Mouse (Mus musculus) spleen, adult 2 months (tissue): ENCODE measurements around the gene Rasip1. TPM values are rescaled to one million over a fixed set of nuclear protein-coding genes. Genes with fewer than 3 reads are reported as not detected.
A peak's percentile ranks its signal among the peaks of the same experiment; 100 is the strongest.

Source experiments
- DNase-seq, 2 experiments: peaks; one replicate each; pipeline versions ENCODE4 v3.0.0 to v3.0.0-alpha.2; 2012 to 2021; ENCODE audit warnings: low spot score in 2 of 2, low read depth in 1 of 2
- H3K27ac ChIP-seq: fragments of 200-500 bp; 2 replicates; pipeline ENCODE4 v1.5.1; 2012; ENCODE audit warnings: low read length, inconsistent platforms; ENCODE audit not compliant: insufficient read depth
- H3K27me3 ChIP-seq: fragments of 200-500 bp; 2 replicates; pipeline ENCODE4 v1.6.1; 2012; ENCODE audit warnings: mild to moderate bottlenecking, moderate library complexity, low read length, inconsistent platforms; ENCODE audit not compliant: control insufficient read depth, insufficient read depth
- H3K36me3 ChIP-seq: fragments of 200-500 bp; 2 replicates; pipeline ENCODE4 v1.6.1; 2012; ENCODE audit warnings: mild to moderate bottlenecking, low read length, inconsistent platforms; ENCODE audit not compliant: control insufficient read depth, insufficient read depth
- H3K4me1 ChIP-seq: fragments of 200-500 bp; 2 replicates; pipeline ENCODE4 v1.6.1; 2011; ENCODE audit warnings: inconsistent platforms; ENCODE audit not compliant: control insufficient read depth, insufficient read depth, insufficient read length
- H3K4me3 ChIP-seq: fragments of 200-500 bp; 2 replicates; pipeline ENCODE4 v1.5.1; 2011; ENCODE audit warnings: mild to moderate bottlenecking, inconsistent platforms; ENCODE audit not compliant: insufficient read depth, insufficient read length; ENCODE audit errors: extremely low read depth
- CTCF ChIP-seq: fragments of 200-500 bp; IDR thresholded peaks from 2 replicates; pipeline ENCODE4 v1.5.1; 2011; ENCODE audit warnings: mild to moderate bottlenecking, inconsistent platforms; ENCODE audit not compliant: insufficient read depth, insufficient read length, insufficient replicate concordance; ENCODE audit errors: extremely low read depth
- POLR2A ChIP-seq: fragments of 200-500 bp; IDR thresholded peaks from 2 replicates; pipeline ENCODE4 v1.6.1; 2011; ENCODE audit warnings: low read depth, low read length, inconsistent platforms
- WGBS: fragments of 180-500 bp; shearing (Covaris S2); methylation state at CpG from one replicate; pipeline ENCODE4 v1.1.7; 2018; 5-methylcytosine and 5-hydroxymethylcytosine counted together
- polyA plus RNA-seq: library from polyadenylated mRNA; depleted of rRNA; stranded (reverse); fragments of >200 nt; gene quantifications from 2 replicates; pipeline ENCODE4 v1.2.3, GENCODE M21; 2012

Gene Rasip1
- polyA plus RNA-seq, 1 experiment: 18.8 TPM

DNA sequence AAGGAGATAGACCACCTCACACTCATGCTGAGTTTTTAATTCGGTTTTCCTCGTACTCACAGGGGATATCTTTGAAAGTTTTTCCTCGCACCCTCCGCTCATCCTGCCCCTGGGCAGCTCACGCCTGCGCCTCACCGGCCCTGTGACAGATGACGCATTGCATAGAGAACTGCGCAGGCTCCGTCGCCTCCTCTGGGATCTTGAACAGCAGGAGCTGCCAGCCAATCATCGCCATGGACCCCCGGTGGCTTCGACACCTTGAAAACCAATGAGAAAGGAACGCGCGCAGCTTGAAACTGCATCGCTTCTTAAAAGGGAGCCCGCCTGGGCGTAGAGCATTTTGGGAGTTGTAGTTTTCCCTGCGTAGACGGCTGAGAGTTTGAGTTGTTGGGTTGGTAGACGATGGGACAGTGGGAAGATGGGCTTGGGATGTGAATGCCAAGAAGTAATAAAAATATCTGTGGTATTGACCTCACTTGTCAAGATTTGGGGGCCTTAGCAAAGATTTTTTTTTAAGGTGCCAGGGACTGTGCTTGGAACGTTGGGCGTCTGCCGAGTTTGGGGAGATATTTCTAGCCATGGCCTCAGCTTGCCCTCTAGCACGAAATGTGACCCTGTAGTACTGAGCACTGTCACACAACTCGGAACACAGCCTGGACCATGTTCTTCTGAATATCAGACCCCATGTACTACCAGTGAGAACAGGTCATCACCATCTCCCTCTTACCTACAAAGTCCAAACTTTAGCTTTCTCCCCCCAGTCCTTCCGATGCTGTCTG is 11.5 kb downstream of the Rasip1 start:
- Histone ChIP-seq H3K4me3 (no peak overlapping the region), H3K27me3 (no peaks in the 10 kb centered on the region), H3K36me3 (no peaks in the 10 kb centered on the region), H3K4me1 (peaks cover 10% of the 10 kb centered on the region; the same call in 1 of the 2 replicates), H3K27ac (no peak overlapping the region)
- 91% methylated on average over 29 of the region's 29 CpGs for WGBS
- DNase-seq: no peak
- no peak for TF ChIP-seq CTCF
- no peak for TF ChIP-seq POLR2A

DNA sequence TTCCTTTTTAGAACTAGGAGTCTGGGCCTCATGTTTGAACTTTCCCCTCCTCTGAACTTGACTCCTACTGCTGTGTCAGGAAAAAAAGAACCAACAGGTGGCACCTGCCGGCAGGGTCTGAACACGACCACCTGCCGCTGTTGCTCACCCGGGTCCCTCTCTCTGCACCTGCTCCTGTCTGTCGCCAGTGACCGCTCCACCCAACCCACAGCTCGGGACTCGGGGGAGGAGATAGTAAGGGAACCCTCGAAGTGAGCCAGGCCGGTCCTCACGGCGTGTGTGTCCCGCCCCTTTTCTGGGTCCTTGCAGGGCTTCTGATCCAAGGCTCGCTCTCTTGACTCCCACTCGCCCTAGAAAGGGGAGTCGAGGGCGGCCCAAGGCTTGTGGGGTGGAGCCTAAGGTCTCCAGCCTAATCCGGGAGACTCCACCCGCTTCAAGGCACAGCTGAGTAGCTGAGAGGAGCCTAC is 12.3 kb downstream of the Rasip1 start, which contains the start of gene Mamstr:
TSS of gene Mamstr (plus strand) at position 417 of the 467 bp plus-strand sequence.
- WGBS: 83% methylated on average over 19 of the region's 19 CpGs
- Histone ChIP-seq H3K27ac (no peak within 1 kb of the TSS), H3K27me3 (no peaks in the 10 kb centered on the region), H3K36me3 (no peaks in the 10 kb centered on the region), H3K4me3 (no peak within 1 kb of the TSS), H3K4me1 (peaks cover 10% of the 10 kb centered on the region; the same call in 1 of the 2 replicates)
- DNase-seq: no peak
- TF ChIP-seq POLR2A (no peak), CTCF (no peak)

DNA sequence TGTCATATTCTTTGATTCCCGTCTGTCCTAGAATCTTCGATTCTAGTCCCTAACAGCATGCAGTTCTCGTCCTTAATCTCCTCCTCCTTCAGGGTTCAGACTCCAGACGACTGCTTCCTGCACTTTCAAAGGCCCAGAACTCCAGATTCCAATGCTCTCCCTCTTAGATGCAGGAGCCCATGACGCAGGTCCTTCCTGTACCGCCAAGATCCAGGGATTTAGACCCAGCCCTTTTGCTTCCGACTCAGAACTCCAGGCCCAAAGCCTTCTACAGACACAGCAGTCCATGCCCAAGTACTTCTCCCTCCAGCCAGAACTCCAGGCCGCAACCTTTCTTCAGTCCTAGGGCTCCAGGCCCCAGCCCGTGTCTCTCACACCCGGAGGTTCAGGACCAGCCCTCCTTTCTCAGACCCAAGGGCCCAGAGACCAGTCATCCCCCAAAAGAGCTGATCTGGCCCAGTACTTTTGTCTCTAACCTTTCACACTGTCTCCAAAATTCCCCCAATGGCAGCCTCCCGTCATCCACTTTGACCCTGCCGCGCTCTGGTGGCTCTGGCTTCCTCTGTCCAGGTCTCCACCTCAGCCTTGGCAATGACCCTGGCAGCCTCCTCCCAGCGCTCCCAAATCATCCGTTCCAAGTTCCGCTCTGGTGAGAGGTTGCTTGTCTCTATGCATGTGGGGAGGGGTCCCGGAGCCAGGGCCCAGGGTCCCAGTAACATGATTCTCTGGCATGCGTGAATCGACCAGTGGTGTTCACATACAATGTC is 13.1 kb downstream of the Rasip1 start:
- 92% methylated on average over 19 of the region's 19 CpGs for WGBS
- Histone ChIP-seq H3K4me1 (peaks cover 6% of the 10 kb centered on the region; the same call in 1 of the 2 replicates), H3K27me3 (no peaks in the 10 kb centered on the region), H3K36me3 (no peaks in the 10 kb centered on the region), H3K27ac (no peak overlapping the region), H3K4me3 (no peak overlapping the region)
- TF ChIP-seq CTCF (no peak), POLR2A (no peak)
- DNase-seq: no peak

DNA sequence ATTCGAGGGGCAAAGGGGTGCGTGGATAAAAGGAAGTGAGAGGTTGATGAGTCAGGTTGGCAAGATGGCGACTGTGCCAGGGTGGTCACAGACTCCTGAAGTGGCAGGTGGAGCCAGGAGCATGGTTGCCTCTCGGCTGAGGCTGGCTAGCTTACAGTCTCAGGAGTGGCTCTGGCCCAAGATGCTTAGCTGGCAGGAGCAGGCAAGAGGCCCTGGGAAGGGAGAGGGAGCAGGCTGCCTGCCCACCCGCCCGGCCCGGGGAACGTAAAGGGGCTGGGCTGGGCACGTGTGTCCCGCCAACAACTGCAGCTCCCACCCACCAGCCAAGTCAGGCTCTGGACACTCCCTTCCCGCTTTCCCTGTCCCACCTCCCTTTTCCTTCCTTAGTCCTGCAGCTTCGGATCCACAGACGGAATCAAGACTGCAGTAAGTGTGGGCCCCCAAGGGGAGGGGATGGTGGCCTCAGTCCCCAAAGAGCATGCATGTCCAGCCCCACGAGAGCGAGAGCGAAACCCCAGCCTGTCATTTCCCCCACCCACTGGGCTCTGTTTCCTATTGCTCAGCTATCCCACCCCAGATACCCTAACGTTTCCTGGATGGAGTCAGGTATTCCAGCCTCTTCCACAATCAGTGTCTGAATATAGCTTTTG is 14.2 kb downstream of the Rasip1 start:
- WGBS: 83% methylated on average over 17 of the region's 17 CpGs
- DNase-seq: no peak
- TF ChIP-seq CTCF (no peak), POLR2A (no peak)
- H3K4me1 ChIP-seq: peaks cover 6% of the 10 kb centered on the region; the same call in 1 of the 2 replicates
- H3K36me3 ChIP-seq: no peaks in the 10 kb centered on the region
- H3K4me3 ChIP-seq: no peak overlapping the region
- H3K27me3 ChIP-seq: no peaks in the 10 kb centered on the region
- no peak overlapping the region for H3K27ac ChIP-seq

DNA sequence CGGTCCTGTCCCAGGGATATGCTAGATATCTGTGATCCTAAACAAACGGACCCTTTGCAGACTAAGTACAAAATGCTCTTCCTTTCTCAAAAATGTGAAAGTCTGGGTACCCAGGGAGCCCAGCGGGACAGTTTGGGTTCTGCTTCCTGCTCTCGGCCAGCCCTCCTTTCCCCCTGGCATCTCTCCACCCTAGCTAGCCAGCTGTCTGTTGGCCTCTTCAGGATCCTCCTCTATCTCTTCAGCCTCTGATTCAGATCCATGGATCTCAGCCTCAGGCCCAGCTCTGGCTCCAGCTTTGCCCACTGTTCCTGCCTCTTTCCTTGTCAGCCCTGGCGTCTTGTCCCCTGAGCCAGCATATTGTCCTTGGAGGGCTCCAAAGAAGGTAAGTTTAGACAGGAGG is 14.8 kb downstream of the Rasip1 start:
- Histone ChIP-seq H3K27me3 (no peaks in the 10 kb centered on the region), H3K4me1 (peaks cover 6% of the 10 kb centered on the region; the same call in 1 of the 2 replicates), H3K36me3 (no peaks in the 10 kb centered on the region), H3K4me3 (no peak overlapping the region), H3K27ac (no peak overlapping the region)
- no peak for DNase-seq
- 82% methylated on average over 5 of the region's 5 CpGs for WGBS
- no peak for TF ChIP-seq POLR2A
- no peak for TF ChIP-seq CTCF

DNA sequence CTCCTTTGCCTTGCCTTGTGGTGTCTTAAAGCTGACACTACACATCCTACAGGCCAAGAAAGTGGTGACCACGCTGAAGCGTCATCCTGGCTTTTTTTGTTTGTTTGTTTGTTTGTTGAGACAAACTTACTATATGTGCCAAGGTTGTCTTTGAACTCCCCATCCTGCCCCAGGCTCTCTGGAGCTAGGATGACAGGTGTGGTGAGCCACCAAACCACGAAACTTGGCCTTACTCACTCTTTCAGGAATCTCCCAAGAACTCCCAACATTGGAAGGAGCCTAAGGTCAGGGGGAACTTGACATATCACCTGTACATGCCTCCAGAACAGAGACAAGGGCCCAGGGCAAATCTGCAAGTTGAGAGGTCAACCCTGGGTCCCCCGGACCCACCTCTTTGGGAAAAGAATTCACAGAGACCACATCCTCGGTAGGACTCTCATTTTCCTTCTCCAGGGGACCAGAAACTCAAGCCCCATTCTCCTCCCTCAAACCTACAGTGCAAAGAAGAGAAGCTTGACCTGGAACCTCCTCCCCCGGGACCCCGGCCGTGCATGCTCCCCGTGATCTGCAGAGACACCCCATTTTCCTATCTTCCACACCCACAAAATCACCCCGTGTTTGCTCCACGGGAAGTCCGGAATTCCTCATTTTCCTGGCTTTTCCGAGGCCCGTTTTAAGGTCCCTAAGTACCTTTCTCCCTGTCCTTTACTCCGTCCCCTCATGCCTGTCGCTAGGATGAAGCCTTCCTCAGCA is 15.4 kb downstream of the Rasip1 start:
- no peaks in the 10 kb centered on the region for H3K27me3 ChIP-seq
- DNase-seq: no peak
- no peak overlapping the region for H3K27ac ChIP-seq
- peaks cover 6% of the 10 kb centered on the region; the same call in 1 of the 2 replicates for H3K4me1 ChIP-seq
- TF ChIP-seq CTCF: no peak
- peak overlapping the region; percentile 43 for H3K4me3 ChIP-seq
- WGBS: 41% methylated on average over 16 of the region's 16 CpGs
- H3K36me3 ChIP-seq: no peaks in the 10 kb centered on the region
